Mouse (Mus musculus): ENCODE results near the gene Pgrmc2.

The Pgrmc2 gene

DNA sequence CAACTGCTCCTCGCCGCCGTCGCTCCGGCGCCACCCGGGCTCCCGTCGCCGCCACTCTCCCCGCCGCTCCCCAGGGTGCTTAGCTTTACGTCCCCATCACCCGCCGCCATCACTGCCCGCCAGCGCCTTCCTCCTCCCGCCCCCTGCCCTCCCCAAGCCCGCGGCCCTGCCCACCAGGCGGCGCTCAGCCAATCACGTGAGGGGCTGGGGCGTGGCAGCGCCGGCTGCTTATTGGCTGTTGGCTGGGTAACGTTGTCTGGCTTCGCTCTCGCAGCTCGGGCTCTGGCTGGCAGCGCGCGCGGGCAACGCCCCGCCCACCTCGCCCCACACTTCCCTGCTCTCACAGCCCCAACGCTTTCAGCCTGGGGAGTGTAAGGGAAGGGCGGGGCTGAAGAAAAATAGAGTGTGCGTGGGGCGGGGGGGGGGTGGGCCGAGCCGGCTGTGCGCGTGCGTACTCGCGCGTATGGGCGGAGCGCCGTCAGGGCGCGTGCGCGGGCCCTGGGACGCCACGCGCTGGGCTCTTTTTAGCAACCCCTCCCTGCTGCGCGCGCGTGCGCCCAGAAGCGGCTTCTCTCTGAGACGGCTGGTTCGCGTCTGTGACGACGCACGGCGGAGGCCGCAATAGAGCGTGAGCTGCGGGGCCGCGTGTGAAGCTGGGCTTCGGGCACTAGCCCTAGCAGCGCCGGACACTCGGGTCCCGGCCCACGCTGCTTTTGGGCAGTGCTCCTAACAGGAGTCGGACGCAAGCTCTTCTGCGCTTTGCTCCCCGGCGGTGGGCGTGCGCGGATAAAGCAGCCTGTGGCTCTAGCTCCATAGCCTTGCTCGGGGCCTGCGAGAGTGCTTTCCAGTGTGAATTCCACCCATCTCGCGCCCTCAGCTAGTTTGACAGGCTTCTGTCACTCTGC is at the start of gene Pgrmc2:
Gene Pgrmc2 (minus strand): TSS at position 162 of the 905 bp plus-strand sequence.
- DNase-seq, result peak; percentile 98

DNA sequence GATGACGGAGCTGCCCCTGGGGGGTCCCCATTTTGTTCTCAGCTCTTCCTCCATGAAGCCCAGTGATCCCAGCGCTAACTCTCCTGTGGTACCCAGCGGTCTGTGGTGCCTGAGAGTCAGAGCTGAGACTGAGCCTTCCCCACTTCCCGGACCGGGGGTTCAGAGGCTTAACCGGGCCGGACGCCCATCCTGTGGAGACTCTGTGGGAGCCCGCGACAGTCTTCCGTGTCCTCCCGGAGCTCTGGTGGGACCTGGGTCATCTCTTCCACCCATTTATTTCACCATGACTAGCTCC is 41.1 kb upstream of the Pgrmc2 start:
- DNase-seq, result no peak

DNA sequence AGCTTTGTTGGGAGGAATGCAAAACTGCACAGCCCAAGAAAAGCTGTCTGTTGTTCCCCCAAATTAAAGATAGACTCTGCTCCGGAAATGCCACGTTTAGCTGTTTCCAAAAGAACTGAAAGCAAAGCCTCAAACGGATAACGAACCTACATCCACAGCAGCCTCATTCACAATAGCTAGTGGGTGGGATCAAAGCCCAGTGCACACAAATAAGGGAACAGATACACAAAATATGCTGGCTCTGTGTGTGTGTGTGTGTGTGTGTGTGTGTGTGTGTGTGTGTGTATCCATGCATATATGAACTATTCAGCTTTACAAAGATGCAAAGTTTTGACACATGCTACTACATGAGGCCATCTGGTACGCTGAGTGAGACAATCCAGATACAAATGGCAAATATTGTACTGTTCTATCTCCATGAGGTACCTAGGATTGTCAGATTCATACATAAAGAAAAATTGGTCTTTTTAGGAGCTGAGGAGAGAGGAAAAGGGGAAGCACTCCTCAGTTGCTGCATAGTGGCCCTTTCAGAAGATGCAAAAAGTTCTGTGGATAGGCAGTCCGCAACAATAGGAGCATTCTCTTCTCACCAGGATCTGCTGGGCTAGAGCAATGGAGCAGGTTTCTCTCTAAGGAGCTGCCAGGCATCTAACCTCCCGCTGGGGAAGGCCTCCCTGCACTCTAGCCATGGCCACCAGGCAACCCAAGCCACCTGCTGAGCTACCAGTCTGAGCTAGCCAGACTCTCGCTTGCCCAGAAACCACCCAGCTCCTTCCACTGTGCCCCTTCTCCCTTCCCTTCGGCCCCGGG is 40.5 kb upstream of the Pgrmc2 start:
- no peak for DNase-seq

DNA sequence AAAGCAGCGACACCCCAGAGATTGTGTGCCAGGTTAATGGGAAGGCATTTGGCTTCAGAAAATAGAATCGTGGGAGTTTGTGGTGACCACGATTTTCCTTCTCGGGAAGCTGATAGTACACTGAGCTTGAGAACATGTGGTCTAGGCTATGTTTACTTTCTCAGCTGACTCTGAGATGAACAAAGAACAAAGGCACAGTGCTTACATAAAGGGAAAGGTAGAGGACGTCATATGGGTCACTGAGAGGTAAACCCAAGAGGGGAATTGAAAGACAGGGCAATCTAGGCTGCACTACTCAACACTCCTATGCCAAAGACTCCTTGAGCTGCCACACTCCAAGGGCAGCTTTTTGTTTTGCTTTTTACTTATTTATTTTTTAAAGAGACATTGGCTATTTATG is 35.3 kb upstream of the Pgrmc2 start:
- no peak for DNase-seq

DNA sequence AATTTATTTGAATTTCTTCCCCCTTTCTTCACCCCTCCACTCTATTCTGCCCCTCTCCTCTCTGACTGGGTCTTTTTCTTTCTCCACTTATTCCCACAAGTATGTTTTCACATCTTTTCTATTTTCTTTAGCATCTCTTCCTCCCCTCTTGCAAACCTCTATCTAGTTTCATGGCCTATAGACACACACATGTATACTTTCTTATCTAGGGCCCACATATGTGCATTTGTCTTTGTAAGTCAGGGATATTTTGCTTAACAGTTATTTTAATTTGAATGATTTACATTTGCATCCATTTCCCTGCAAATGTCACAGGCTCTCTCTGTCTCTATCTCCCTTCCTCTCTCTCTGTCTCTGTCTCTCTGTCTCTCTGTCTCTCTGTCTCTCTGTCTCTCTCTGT is 34.6 kb upstream of the Pgrmc2 start:
- no peak for DNase-seq

DNA sequence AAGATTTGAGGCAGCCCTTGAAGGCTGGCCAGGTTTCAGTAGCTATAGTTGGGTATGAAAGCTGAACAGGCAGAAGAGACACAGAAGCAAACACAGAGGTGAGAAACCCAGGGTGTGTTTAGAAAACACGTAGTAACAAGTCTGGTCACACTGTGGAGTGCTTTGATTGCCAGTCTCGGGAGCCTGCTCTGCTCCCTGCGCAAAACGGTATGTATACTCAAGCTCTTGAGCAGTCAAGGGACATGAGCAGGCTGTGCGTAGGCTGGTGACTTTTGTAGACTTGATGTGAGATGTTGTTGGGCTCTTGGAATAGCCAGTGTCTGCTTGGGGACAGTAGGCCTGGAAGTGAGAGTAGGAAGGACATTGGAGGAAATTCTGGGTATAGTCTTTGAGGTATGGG is 30.3 kb upstream of the Pgrmc2 start:
- DNase-seq, result no peak

DNA sequence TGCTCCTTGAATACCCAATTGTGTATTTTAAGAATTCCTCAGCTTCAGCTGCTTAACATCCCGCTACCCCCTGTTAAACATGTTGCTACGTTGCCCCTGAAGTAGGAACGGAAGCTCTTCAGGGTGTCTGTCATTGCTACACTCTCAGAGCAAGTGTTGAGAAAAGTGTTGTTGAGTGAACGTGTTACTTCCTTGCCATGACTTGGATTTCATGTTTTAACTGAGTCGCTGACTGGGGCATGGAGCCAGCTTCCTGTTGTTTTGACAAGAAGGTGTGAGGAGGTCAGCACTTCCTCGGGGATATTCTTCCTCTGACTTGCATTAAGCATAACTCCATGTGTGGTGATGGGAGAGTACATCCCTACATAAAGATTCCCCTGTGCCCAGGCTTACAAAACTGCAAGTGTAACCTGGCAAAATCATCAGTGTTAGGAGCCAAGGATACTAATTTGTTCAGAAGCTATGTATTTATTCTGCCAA is 25.5 kb upstream of the Pgrmc2 start:
- no peak for DNase-seq

DNA sequence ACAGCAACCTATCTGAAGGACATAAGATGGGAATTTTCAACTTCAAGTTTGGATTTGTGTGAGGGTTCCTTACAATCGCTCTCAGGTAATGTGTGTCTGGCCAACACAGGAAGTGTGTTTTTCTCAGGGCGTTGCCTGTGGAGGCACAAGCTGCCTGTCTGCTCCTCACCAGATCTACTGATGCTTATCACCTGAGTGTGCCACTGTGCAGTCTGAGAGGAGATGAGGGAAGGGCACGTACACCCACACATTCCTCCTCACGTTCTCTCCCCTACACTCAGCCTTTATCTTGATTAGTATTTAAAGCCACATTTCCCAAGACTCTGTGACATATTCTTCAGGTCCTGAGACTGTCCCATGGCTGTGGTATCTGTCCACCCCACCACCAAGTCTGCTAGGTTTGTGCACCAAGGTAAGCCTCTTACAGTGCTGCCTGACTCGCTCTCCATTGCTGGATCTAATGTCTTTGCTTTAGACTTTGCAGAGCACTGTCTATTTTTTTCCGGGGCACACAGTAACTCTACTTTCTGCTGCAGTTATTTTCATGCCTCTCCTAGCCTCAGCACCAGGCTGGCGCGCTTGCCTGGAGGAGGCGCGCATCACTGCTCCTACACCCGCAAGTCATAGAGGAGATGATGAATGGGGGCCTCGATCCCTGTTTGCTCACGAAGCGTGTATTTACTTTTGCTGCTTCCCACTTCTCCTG is 24.9 kb upstream of the Pgrmc2 start:
- DNase-seq, result no peak

DNA sequence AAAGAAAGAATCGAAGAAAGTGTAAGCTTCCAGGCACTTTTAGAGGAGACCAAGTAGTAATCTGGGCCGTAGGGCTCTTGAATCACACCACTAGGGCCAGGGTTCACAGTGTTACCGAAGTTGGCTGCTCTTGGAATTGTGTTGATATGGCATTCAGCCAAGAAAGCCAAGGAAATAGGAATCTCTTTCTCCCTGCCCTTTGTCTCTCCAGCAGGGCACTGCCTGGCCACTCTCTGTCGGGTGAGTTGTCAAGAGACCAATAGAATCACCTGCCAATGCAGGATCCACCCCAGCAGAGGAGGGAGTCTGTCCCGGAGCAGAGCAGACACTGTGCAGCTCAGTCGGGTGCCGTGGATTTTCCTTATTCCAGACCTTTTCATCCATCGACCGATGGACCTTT is 19.1 kb upstream of the Pgrmc2 start:
- DNase-seq, result no peak

DNA sequence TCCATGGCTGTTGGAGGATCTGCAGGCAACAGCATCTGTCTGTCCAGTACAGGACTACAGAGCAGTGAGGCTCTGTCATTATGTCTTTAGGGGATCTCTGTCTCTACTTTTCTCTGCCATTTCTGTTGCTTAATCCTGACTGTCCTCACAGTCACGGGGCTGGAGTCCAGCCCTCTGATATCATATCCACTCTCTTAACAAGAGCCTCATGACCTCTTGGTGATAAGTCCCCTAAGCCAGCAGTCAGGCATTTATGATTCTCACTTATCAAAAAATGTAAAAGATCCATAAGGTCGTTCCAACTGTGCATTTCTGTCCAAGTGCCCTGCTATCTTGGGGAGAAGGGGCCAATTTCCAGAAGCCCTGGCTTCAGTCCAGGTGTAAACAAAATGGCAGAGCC is 17.3 kb upstream of the Pgrmc2 start:
- no peak for DNase-seq

DNA sequence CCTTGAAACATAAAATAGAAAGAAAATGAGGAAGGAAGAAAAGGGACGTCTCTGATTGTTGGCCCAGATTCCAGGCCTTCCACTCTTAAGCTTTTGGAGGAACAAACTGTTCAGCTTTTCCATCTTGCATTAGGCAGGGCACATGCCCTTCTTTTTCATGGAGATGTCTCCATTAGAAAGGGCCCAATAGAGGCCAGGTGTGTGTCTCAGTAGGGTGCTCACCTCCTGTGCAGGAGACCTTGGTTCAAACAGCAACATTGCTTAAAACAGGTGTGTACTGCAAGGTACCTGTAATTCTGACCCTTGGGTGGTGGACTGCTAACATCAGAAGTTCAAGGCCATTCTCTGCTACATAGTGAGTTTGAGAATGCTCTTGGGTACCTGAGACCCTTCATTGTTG is 16.8 kb upstream of the Pgrmc2 start:
- no peak for DNase-seq

DNA sequence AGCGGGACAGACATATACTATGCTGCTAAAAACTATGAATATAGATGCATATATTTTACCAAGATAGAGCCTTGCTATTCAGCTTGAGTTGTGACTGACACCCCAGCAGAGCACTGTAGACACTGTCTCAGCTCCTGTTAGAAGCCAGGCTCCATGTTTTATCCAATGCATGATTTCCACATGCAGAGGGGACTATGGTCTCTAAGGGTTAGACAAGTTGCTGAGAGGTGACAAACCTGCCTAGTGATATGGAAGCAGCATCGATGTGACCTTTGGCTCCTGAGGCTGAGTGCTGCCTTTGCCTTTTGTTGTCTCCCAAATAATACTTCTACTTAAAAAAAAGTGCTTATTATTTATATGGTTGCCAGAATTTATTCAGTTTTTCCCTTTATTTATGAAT is 10.4 kb upstream of the Pgrmc2 start:
- no peak for DNase-seq

DNA sequence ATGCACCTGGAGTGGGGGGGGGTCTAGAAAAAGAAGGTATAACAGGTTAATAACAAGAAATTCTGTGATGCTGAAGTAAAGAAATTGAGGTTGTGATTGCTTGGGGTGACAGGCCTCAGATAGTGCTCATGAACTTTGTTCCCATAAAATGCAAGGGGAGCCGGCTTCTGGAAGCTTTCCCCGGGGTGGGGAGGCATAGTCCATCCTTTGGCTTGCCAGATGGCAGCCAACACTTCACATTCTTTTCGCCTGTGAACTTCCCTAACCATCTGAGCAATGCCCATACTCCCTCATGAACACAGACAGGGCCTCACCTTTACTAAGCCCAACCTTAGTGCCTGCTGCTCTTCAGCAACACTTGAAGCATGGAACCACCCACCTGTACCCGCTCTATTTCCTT is 9.5 kb upstream of the Pgrmc2 start:
- DNase-seq, result peak; percentile 21

DNA sequence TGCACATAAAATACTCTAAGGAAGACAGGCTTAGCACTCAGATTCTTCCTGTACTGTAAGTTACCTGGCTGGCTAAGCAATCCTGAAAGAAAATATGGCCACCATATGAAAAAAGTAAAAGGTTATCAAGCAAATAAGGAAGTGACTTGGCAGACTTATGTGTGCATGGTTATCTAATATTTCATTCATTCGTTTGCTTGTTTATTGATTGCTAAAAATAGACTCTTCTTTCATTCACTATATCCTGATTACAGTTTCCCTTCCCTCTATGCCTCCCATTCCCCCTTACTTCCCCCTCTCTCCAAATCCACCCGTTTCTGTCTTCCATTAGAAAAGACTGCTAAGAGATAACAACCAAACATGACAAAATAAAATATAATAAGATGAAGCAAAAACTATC is 8.0 kb upstream of the Pgrmc2 start:
- DNase-seq, result no peak

DNA sequence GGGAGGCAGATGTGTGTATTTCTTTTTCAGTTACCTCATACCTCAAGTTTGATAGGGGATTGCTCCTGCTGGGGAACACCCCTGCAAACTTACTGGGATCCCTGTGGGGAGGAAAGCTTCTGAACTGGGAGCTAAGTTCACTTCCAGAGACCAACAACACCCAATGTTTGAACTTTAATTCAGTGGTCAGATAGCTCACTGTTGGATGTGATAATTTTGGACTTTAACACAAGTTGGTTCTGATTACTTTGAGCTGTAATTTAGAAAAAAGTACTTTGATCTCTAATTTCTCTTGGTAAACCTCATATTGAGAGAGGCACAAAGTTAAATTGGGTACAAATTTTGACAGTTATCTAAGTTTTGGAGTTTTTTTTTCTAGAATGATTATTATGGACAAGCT is 4.2 kb upstream of the Pgrmc2 start:
- no peak for DNase-seq

DNA sequence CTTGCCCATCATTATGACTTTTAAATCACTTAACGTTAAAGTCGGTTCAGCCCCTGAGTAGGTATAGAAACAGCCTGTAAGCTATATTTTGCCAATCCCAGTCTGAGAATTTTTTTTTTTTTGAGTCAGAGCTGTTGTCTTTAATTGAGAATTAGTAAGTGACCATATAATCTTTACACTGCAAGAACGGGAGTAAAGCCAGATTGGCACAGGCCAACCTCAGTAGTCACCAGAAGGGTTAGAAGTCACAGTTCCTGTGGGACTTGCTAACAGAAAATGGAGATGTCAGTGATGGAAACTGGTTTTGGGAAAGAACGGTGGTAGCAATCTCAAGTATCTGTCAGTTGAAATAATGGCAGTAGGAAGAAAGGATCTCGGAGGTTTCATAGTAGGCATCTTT is 1.6 kb upstream of the Pgrmc2 start:
- DNase-seq, result no peak

DNA sequence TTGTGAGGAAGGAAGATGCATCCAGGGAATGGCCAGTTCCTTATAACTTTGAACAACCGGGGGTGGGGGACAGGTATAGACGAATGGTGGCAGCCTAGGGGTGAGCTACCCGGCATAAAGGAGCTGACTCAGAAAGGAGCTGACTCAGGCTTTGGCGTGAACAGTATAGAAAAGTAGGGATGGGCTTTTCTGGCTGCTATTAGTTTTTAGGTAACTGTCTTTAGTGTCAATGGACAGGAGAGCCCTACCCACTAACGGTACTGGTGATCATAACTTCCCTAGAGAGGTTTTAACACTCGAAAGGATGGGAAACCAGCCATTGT is 905 bp upstream of the Pgrmc2 start:
- DNase-seq, result no peak

DNA sequence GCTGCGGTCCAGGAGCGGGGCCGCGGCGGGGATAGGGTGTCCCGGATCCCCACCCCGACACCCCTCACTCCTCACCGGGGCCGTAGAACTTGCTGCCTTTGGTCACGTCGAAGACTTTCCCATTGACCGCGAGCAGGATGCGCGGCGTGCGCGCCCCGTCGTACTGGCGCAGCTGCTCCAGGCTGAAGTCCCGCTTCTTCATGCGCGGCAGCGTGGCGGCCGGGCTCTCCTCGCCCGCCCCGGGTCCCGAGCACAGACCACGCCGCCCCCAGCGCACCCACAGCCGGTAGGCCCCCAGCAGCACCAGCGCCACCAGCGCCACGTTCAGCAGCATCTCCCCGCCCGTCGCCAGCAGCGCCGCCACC is 344 bp downstream of the Pgrmc2 start:
- DNase-seq, result no peak

DNA sequence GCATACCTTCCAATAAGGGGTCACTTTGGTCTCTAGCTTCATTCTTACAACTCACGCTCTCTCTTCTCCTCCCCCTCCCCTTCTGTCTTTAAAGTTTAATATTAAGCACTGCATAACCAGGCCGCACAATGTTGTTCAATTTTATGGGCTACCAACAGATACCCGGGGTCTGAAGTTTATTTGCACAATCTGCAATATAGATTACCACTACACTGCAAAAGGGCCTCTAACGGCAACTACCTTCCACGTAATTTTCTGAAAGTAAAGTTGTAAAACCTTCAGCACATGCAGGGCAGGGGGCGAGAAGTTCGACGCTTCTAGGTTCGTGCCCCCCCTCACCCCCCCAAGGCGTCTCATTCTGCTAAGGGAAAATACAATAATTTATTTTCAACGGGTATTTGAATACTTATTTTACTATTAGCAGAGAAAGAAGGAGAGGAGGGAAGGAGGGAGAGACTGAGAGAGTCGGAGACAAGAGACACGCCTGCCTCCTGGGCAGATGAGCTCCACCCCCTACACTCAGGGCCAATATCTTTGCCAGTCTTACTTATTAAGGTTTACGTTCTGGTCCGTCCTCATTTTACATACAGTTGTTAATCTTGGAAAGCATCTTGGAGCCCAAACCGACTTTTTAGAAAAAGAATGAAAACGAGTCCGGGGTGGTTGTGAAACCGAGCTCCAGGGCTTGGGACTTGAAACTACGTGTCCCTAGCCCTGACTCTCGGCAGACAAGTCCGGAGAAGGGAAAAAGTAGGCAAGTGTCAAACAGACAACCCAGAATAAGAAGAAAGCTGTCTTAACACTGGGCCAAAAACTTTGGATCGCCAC is 1.2 kb downstream of the Pgrmc2 start:
- peak; percentile 30 for DNase-seq

DNA sequence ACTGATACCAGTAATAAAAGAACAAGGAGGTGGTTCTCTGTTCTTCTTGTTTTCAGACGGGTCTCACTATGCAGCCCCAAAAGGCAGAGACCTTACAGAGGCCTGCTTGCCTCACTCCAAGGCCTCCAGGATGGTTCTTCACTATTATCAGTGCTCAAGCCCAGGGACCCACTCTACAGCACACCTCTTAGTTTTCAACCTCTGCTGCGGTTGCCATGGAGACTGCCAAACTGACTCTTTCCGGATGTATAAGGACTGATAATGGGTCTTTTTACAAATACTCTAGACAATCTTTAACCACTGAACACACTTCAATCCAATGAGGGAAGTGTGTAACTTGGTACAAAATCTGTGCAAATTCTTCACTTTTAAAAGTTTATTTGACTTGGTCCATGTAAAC is 2.1 kb downstream of the Pgrmc2 start:
- DNase-seq, result no peak

DNA sequence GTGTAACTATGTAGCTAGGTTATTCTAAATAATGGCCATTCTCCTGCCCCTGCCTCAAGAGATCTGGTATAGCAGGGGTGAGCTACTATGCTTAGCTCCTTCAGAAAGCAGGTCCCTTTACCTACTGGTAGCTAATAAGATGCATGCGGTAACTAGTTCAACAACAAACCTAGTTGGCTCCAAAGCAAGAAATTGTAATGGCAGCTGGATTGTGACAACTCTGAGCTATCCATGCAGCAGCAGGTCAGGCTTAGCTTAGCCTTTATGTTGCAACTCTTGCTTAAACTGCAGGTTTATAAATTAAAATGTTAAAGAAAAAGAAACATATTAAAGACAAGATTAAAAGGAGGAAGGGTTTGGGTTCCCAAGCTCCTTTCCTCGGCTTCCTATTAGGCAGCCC is 4.2 kb downstream of the Pgrmc2 start:
- DNase-seq, result no peak

DNA sequence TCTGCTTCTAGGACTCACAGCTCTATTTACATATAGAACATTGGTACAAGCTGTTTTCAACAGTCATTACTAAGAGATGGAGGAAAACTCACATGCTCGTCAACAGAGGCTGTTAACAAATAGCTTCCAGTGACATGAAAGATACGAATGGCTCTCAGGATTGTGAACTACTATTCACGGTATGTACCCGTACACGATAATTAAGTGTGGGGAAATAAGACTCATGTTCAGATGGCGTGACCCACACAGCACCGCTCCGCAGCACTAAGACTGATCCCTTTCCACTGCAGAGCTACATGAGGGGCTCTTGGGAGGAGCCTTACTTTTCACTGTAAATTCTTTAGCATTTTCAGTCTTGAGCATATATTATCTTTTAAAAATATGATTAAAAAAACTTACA is 7.5 kb downstream of the Pgrmc2 start:
- no peak for DNase-seq

DNA sequence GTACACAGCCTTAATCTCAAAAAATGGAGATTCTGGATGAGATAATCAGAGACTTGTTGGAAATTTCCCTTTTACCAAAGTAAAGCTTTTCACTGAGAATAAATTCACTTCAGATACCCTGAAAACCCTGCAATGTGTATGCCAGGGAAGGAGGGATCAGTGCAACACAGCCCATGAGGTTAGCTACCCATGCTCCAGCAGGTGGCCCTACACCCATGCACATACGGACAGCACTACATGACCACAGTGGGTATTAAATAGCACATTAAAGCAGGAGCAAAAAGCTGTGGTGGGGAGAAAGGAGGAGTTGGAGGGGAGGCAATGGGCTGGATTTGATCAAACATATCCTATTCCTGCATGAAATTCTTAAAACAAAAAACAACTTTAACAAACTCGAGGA is 12.3 kb downstream of the Pgrmc2 start:
- DNase-seq, result no peak

Data from kidney, adult 18-20 months (tissue).